Mouse (Mus musculus) left cerebral cortex, postnatal 25 days (tissue): Measurements from ENCODE around the gene Hoxb1. TPM values are rescaled to one million over a fixed set of nuclear protein-coding genes. Genes with fewer than 3 reads are reported as not detected.

ENCODE experiments used
- microRNA-seq, 2 experiments: library from miRNA; unstranded; fragments of <30 nt; microRNA quantifications; one replicate each; pipeline ENCODE4 v1.2.0; 2022
- total RNA-seq, 2 experiments: library from RNA; stranded (reverse); gene quantifications; 2 replicates each; pipeline ENCODE4 v1.2.3; 2021

Hoxb1 gene
- total RNA-seq, 2 experiments from 2014 or later: not detected

Small RNA genes within 50 kb of the gene (microRNA-seq; reads per million reads assigned to microRNA genes)
- 7.1 to 7.9 reads per million in 2 experiments for gene Mir10a

Other genes with a start within 250 kb of the Hoxb1 start
- not detected for gene Ttll6, start 232.0 kb upstream of the Hoxb1 start, total RNA-seq
- gene Hoxb13, start 171.4 kb upstream of the Hoxb1 start, total RNA-seq: not detected
- gene Hoxb9, start 94.3 kb upstream of the Hoxb1 start, total RNA-seq: not detected
- gene Hoxb8, start 83.8 kb upstream of the Hoxb1 start, total RNA-seq: not detected
- gene Hoxb7, start 79.1 kb upstream of the Hoxb1 start, total RNA-seq: not detected
- gene Hoxb6, start 73.3 kb upstream of the Hoxb1 start, total RNA-seq: not detected
- gene Hoxb5, start 62.4 kb upstream of the Hoxb1 start, total RNA-seq: not detected
- not detected for gene Hoxb4, start 47.5 kb upstream of the Hoxb1 start, total RNA-seq
- not detected for gene Hoxb3, start 42.4 kb upstream of the Hoxb1 start, total RNA-seq
- not detected for gene Hoxb2, start 15.2 kb upstream of the Hoxb1 start, total RNA-seq
- gene Skap1, start 98.8 kb downstream of the Hoxb1 start, total RNA-seq: 1 to 10 TPM; 1.3 to 1.9 TPM